Mouse (Mus musculus) left cerebral cortex, postnatal 14 days (tissue): ENCODE results near the gene Trrap. TPM values are rescaled to one million over a fixed set of nuclear protein-coding genes. Genes with fewer than 3 reads are reported as not detected.

ENCODE experiments used
- DNase-seq, 2 experiments: peaks; one replicate each; pipeline ENCODE4 v3.0.0; 2021 to 2022; ENCODE audit warnings: low spot score in 2 of 2, mixed read lengths in 1 of 2
- intact Hi-C: fragments of 180-260 bp; cut with DNase I; formaldehyde crosslinking; loops from one replicate; pipeline ENCODE4 v1.15.1; 2025
- total RNA-seq, 2 experiments: library from RNA; stranded (reverse); gene quantifications; 2 replicates each; pipeline ENCODE4 v1.2.3; 2021

Gene Trrap
- total RNA-seq, 2 experiments from 2014 or later = 164 to 166 TPM

DNA sequence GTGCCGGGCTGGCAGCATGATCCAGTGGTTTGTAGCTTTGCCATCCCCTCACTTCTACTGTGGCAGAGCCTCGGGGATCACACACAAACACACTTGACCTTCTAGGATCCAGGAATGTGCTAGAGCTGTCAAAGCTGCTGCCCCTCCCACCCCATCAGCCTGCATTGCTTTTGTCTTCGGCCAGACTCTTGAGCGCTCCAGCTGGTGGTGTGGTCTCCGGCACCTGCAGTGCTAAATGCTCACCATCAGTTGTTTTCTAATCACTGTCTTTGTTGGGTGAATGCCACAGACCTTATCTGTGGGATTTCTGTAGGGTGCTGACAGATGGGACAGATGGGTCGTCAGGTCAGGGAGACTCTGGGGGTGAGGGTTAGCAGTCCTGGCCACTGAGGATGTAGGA lies 88.4 kb downstream of the Trrap start:
- DNase-seq = no peak
- intact Hi-C loops = no loop called here

GRCm38 (mm10) chr5:144858527-144858926 lies 91.0 kb downstream of the Trrap start:
- DNase-seq = no peak
- intact Hi-C loops = no loop called here

DNA sequence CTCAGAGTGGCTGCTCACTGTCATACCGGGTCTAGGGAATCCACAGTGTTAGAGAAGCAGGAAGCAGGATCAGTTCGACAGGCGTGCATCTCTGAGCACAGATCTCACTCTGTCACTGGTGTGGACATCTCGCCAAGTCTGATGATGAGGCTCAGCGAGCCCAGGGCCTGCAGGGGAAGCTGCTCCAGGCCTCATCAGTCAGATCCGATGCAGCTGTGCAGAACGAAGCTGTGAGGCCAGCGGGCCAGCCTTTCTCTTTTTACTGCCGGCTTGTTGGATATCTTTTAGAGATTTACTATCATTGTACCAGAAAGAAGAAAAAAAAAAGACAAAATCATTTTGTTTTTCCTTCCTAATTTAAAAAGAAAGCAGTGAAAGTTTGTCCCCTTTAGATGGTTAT lies 91.8 kb downstream of the Trrap start:
- intact Hi-C loops = no loop called here
- no peak for DNase-seq

DNA sequence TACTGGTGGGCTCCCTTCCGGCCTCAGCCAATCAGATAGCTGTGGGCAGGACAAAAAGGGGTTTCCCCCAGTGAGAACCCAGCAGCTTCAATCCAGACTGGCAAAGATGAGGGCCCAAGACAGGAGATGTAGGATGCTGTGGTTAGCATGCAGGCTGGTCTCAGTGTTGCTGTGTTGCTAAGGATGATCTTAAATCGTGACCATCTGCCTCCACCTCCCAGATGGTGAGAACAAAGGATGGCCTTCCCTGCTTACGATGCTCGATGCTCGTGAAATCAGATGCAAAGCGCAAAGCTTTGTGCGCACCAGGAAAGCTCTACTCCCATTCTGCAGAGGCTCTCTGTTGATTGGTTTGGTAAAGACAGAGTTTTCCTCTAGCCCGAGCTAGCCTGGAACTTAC lies 93.4 kb downstream of the Trrap start:
- no peak for DNase-seq
- intact Hi-C loops = no loop called here

DNA sequence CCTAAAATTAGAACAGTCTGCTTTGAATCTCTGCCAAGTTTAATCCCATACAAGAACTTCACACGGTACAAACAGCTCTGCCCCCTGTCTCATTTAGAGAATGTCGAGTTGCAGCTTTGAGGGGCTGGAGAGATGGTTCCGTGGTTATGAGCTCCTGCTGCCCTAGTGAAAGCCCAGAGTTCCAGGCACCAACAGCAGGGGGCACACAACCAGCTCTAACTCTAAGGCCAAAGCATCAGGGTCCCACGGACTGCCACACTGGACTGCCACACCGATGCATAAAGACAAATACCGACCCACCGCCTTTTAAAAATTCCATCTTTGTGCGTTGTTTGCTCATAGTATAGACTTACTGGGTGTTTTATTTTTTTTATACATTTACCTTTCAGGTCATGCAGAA lies 99.4 kb downstream of the Trrap start:
- intact Hi-C loops = no loop called here
- DNase-seq = no peak

DNA sequence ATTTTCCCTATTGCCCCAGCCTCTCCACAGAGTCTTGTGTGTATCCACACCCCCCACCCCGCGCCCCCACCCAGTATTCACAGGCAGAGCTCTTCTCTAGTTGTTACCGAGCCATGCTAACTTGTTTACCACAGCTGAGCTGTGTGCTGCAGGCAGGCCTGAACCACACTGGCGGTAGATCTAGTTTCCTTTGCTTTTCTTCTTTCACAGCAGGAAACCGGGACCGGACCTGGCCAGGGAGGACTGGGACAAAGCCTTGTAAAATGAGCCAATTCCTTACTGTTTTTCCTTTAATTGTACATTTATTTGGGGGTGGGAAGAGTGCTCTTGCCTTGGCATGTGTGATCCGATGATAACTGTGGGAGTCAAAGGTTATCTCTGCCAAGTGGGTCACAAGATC lies 101.9 kb downstream of the Trrap start:
- intact Hi-C loops = no loop called here
- no peak for DNase-seq

GRCm38 (mm10) chr5:144870782-144871181 lies 103.2 kb downstream of the Trrap start:
- DNase-seq = no peak
- intact Hi-C loops = no loop called here

DNA sequence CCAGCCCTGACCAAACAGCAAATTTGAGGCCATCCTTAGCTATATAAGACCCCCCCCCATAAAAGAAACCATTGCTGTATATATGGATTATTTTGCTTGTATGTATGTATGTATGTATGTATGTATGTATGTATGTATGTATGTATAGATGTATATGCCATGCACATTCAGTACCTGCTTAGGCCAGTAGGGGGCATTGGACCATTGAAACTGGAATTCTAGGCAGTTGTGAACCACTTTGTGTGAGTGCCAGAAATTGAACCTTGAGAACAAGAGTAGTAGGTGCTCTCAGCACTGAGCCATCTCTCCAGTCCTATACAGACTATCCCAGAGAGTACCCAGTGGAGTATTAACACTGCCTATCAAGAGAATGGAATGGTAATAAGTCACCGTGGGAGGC lies 104.2 kb downstream of the Trrap start:
- intact Hi-C loops = no loop called here
- DNase-seq = no peak

- intact Hi-C loops = no loop called here
- no peak for DNase-seq
These were observed 104.8 kb downstream of the Trrap start for GRCm38 (mm10) chr5:144872326-144872725.

DNA sequence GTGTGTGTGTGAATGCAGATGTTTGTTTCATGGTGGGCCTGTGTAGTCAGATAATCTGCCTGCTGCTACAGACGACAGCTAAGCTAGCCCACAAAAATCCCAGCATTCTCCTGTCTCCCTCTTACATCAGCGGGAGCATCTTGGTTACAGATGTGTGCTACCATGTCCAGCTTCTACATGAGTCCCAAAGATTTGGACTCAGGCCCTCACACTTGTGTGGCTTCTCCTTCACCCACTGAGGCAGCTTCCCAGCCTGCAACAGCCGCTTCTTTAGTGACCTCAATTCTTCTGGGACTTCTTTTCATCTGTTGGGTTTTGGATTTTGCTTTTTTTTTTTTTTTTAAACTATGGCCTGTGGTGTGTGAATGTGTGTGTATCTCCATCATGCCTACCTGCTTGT lies 105.3 kb downstream of the Trrap start:
- no peak for DNase-seq
- intact Hi-C loops = no loop called here

DNA sequence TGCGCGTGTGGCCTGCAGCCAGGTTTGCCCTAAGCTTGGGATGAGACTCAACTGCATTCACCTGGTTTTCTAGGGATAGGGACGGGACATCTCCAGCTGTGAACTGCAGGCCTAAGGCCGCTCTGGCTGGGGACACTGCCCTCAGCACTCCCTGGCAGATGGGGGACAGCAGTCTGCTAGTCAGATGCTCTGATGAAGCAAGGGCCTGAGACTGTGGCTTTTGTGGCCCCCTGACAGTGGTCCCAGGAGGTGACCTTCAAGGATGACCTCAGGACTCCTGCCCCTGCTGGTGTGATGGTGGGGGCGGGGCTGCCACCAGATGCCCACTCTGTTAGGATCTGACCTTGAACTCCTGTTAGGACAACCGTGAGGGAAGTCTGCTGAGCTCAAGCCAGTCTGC lies 107.7 kb downstream of the Trrap start:
- intact Hi-C loops = loop anchor here (5.0 kb wide), 1 partner anchor 112 kb away; no protein-coding TSS in a partner anchor
- no peak for DNase-seq

- intact Hi-C loops = loop anchor here (5.0 kb wide), 1 partner anchor 111 kb away; no protein-coding TSS in a partner anchor
- DNase-seq = peak; percentile 79 to 80
These were observed 108.4 kb downstream of the Trrap start for GRCm38 (mm10) chr5:144875892-144876291.

DNA sequence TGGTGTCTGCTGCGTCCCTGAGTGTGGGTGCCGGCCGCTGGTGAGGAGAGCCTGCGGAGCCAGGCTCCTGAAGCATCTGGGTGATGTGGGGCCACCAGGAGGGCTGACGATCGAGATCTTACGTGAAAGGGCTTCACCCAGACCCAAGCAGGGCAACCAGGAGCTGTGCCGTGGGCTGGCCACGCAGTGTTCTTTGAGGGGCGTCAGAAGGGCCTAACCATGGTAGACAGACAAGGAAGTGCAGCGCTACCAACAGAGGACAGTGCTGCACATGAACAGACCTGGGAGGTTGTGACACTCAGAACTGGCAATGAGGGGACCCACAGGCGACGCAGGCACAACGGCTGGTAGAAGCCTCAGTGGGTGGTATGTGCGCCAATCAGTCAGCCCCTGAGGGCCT lies 109.5 kb downstream of the Trrap start:
- no peak for DNase-seq
- intact Hi-C loops = loop anchor here (5.0 kb wide), 1 partner anchor 110 kb away; no protein-coding TSS in a partner anchor

- intact Hi-C loops = no loop called here
- peak; percentile 49 to 63 for DNase-seq
These were observed 114.3 kb downstream of the Trrap start for GRCm38 (mm10) chr5:144881670-144882399.

GRCm38 (mm10) chr5:144884629-144885217 lies 117.2 kb downstream of the Trrap start:
- DNase-seq = peak; percentile 55 to 67
- intact Hi-C loops = no loop called here

DNA sequence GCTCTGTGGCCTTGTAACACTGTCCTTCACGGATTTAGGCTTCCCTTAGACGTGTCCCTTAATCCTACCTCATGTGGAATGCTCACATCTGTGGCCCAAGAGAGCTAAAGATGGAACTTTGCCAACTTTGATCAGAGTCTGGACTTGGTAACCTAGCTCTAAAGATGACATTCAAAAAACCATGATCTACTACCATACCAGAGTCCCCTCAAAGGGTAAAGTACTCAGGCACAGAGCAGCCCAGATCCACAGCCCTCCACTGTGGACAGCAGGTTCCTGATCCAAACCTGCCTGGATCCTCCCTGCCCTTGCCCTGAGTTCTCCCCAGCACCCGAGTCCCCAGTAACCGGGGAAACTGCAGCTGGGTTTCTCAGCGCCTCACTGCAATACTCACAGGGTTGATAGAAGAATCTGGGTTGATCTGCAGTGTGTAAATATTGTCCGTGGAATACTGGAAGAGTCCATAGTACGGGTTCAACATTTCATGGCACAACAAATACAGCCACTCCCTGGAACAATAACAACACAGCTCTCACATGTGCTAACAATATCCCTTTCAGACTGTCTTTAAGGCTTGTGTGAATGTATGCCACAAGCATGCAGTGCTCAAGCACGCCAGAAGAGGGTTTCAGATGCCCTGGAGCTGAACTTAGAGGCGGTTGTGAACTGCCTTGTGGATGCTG lies 118.6 kb downstream of the Trrap start:
- intact Hi-C loops = no loop called here
- DNase-seq = no peak

DNA sequence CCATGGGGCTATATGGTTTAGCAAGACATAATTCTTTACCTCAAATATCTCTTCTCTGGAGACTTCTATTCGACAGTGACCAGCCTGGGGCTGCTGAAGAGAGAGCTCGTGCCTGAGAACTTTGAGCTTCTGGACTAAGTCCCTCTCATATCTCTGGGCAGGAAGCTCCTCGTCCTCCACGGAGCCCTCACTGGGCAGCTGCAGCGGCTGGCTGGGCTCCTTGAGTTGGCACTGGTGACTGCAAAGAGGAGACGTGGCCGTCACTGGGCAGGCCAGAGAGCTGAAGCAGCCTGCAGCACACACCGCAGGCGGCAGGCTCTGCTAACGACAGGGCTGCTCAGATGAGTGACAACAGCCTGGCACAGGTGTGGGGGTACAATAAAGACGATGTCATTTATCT lies 123.7 kb downstream of the Trrap start:
- DNase-seq = no peak
- intact Hi-C loops = no loop called here

GRCm38 (mm10) chr5:144897881-144898280 lies 130.3 kb downstream of the Trrap start:
- DNase-seq = no peak
- intact Hi-C loops = no loop called here

DNA sequence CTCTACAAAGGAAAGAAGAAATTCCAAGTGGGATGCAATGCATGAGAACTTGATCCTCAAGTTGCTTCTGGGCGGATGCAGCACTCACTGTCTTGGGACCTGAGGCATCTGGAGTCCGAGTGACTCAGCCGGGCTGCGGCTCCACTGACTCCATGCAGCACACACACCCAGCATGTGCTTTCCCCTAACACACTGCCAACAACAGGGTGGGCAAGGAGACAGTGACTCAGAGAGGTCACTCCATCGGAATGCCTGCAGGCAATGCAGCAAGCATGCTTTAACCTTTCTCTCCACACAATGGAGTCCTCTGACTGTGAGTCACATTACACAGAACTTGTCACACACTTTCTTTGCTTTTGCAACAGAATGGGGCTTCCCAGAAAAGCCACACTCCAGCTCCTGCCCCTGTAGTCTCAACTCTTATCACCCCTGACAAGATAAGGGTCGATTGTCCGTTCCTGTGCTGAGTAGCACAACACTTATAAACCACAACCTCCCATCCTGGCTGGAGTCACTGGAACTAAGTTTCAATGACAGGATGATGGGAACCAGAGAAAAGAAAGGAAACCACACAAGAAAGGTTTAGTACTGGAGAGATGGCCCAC lies 131.0 kb downstream of the Trrap start:
- DNase-seq = no peak
- intact Hi-C loops = no loop called here

- intact Hi-C loops = no loop called here
- no peak for DNase-seq
These were observed 133.5 kb downstream of the Trrap start for GRCm38 (mm10) chr5:144901035-144901434.
